Mouse (Mus musculus) heart, adult 11 months (tissue): Measurements from ENCODE around the gene Vmn2r91.
"Not testable (repeated sequence)": the region's sequence is repeated elsewhere in the genome, so short reads cannot be mapped to it uniquely, and the experiment has no call there.

Experiments
- DNase-seq: peaks from one replicate; pipeline ENCODE4 v3.0.0; 2022

The Vmn2r91 gene

GRCm38 (mm10) chr17:18084716-18085115 is at the start of gene Vmn2r91:
Vmn2r91 (plus strand) TSS chr17:18085016.
- not testable (repeated sequence) for DNase-seq

DNA sequence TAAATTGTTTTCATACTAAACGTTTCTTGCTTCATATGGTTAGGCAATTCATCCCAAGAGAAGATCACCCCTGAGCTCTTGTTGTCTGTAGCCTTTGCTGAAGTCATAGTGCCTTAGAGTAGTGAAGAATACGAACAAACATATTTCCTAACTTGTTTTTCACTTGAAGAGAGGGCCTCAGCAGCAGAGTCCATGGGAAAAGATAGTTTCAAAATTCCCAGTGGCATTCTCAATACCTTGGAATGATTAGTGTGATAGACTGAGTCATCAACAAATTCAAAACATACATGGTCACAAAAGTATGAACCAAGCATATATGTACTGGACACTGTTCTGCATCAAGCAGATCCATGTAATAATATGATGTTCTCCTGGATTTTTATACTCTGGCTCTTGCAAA is 35.7 kb upstream of the Vmn2r91 start, which contains the start of gene Vmn2r124:
Gene Vmn2r124 (plus strand): TSS at position 301 of the 400 bp plus-strand sequence.
- DNase-seq, result no peak

DNA sequence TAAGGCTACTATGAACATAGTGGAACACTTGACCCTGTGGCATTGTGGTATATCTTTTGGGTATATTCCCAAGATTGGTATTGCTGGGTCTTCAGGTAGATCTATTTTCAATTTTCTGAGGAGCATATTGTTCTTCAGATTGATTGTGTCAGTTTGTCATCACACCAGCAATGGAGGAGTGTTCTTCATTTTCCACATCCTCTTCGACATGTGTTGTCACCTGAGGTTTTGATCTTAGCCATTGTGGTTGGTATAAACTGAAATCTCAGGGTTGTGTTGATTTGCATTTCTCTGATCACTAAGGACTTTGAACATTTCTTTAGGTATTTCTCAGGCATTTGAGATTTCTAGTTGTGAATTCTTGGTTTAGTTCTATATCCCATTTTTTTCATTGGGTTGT is 10.8 kb downstream of the Vmn2r91 start:
- DNase-seq, result not testable (repeated sequence)

DNA sequence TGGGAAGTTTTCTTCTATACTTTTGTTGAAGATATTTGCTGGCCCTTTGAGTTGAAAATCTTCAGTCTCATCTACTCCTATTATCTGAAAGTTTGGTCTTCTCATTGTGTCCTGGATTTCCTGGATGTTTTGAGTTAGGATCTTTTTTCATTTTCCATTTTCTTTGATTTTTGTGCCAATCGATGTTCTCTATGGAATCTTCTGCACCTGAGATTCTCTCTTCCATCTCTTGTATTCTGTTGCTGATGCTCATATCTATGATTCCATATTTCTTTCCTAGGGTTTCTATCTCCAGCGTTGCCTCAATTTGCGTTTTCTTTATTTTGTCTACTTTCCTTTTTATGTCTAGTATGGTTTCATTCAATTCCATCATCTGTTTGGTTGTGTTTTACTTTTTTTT is 17.4 kb downstream of the Vmn2r91 start:
- DNase-seq, result not testable (repeated sequence)

DNA sequence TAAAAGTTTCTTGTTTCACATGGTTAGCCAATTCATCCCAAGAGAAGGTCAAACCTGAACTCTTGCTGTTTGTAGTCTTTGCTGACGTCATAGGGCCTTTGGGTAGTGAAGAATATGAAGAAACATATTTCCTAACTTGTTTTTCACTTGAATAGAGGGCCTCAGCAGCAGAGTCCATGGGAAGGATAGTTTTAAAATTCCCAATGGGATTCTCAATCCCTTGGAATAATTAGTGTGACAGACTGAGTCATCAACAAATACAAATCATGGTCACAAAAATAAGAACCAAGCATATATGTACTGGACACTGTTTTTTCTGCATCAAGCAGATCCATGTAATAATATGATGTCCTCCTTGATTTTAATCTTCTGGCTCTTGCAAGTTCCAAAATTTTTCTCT is 66.8 kb downstream of the Vmn2r91 start, which contains the start of gene Vmn2r92:
Gene Vmn2r92 (plus strand): TSS at position 301 of the 400 bp plus-strand sequence.
- not testable (repeated sequence) for DNase-seq

DNA sequence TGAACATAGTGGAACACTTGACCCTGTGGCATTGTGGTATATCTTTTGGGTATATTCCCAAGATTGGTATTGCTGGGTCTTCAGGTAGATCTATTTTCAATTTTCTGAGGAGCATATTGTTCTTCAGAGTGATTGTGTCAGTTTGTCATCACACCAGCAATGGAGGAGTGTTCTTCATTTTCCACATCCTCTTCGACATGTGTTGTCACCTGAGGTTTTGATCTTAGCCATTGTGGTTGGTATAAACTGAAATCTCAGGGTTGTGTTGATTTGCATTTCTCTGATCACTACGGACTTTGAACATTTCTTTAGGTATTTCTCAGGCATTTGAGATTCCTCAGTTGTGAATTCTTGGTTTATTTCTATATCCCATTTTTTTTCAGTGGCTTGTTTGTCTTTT is 76.4 kb downstream of the Vmn2r91 start:
- DNase-seq, result not testable (repeated sequence)
